Mouse (Mus musculus) spleen, adult 12 weeks (tissue): ENCODE measurements around the gene Qpct.
"Not testable (repeated sequence)": the region's sequence is repeated elsewhere in the genome, so short reads cannot be mapped to it uniquely, and the experiment has no call there.

Source experiments
- DNase-seq: peaks from one replicate; pipeline ENCODE4 v3.0.0; 2022; ENCODE audit warnings: low spot score

Gene Qpct

DNA sequence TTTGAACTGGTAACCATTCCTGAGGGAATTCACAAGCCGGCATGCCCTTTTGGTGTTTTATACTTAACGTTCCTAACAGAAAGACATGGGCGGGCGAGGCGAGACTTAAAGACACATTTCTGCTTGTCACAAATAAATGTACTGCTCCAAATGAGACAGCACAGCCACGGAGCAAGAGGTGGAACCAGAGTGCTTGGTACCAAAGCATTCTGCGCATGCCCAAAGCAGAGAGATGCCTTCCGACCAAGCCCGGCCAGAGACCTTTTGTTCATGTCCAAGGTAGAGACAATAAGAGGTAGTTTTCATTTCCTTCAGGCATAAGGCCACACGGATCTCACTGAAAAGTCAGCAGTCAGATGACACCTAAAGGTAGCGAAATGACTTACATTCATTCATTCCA lies 20.2 kb downstream of the Qpct start:
- DNase-seq: no peak

DNA sequence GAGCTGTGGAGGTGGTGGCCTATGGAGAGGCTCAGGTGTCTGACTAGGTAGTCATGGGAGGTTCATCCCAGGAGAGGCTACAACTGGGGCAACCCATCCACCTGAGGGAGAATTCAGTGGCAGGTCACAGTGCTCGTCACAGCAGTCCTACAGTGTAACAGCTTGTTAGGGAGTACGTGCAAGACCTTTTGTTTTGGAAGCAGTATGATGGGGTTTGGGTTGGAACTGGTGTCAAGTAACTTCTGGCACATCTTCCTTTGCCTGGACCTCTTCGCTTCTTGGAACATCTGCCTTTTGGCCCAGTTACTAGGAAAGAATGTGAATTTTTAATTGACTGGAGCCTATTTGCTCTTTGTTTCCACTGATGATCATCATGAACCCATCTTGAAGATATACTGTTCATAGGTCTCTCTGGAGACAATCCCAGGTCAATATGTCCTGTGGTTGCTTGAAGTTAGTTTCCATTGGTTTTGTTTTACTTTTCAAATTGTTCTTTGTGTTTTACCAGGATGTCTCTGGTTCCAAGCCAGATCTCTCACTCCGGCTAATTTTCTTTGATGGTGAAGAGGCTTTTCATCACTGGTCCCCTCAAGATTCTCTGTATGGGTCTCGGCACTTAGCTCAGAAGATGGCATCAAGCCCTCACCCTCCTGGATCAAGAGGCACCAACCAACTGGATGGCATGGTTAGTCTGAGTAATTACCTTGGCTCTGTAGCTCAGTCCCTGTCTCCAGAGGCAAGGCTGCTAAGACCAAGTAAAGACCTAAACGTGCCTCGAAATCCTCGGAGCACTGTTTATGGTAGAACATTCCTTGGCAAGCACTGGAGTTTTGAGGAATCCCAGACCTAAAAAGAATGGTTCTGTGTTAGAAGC lies 25.5 kb downstream of the Qpct start:
- DNase-seq: no peak

DNA sequence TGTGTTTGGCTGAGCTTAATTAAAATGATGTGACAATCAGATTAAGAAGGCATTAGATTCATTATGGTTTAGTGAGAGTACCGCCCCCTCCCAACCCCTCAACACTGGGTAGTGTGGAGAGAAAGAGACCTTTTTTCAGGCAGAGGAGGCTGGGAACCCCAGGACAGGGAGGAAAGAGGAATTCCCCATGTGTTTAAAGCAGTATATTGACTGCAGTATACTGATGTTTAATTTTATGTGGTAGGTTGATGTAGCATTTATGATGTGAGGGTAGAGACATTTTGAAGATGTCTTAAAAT lies 26.1 kb downstream of the Qpct start:
- no peak for DNase-seq

DNA sequence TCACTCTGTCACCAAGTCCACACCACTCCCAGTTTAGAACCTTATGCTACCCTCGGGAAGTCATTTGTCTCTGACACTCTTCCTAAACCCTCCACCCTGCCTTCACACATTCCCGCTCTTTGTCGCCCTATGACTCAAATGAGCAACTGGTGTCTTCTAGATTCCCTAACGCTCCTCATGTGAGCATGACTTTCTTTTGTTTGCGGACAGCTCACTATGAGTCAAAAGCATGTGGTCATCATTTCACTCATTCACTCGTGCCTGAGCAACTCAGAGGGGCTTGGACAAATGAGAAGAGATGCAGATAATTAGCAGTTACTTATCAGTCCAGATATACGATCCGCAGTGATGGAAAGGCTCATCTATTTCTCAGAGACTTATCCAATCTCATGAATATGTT lies 26.5 kb downstream of the Qpct start:
- no peak for DNase-seq

DNA sequence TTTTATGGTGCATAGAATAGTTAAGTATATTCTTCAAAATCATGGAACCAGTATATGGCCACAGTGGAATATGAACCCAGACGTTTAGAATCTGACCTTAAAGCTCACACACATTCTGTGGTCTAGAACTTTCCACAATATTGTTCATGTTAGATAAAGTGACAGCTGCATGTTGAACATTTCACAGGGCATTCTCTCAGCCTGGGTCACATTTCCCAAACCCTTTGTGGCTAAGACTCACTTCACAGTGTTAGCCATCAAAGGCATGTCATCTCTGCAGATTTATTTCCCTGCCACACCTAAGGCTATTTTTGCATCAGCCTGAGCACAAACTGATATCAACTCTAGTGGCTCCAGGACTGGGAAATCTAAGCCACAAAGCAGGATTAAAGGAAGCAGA lies 40.0 kb downstream of the Qpct start:
- DNase-seq: no peak

DNA sequence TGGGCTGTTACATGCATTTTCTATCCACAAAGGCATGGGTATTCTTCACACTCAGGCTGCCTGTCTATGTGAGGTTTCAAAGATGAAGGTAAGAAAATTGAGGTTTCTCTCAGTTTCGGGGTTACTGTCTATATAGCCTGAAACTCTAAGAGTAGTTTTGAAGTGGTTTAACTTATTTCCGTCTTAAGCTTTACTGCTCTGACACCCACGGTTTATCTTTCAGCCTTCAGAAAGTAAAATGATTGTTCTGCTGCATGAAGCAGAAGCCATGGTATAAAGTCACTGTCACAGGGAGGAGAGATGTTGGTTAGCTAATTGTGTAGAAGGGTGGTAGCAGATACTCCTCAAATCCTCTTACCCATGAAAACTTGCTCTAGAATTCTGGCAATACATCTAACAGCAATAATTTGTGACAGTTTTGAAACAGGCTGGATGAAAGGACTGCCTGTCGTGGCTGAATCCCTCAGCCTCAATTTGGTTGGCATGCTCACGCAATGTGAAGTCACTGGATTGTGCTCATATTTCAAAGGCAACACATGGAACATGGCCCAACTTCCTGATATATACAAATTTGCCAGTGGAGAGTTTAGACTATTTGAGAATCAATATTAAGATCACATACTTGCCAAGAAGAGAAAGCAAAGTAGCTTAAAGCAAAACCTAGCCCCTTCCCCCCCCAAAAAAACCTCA lies 41.7 kb downstream of the Qpct start:
- no peak for DNase-seq

DNA sequence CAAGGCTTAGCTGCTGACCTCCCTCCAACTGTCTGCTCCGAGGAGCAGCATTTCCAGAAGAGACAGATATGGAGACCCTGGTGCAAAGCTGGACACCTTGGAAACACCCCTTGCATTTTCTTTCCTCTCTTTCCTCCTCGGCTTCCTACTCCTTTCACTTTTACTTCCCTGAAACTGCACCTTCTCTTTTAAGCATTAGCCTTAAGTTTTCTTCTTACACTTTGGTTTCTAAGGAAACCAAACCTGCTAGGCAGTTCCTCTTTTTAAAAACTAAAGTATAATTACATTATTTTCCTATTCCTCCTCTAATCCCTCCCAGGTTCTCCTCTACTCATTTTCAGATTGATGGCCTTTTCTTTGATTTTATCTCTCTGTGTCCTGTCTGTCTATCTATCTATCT lies 43.9 kb downstream of the Qpct start:
- DNase-seq: no peak

DNA sequence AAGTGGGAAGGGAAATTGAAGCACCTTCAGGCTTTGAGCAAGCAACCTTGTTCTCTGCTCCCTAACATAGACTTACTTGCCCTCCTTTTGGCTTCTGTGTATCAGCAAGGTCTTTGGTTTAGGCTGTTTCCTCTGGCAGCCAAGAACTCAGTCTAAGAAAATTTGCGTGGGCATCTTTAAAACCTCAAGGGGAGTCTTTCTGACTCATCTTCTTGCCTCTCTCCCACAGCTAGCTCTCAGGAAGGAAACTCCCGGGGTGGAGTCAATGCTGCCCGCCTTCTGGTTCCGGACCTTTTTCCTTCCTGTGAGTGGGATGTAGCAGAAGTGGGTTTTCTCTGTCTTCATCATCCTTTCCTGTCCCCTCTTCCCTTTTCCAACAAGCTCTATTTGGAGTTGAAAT lies 48.2 kb downstream of the Qpct start:
- DNase-seq: no peak

DNA sequence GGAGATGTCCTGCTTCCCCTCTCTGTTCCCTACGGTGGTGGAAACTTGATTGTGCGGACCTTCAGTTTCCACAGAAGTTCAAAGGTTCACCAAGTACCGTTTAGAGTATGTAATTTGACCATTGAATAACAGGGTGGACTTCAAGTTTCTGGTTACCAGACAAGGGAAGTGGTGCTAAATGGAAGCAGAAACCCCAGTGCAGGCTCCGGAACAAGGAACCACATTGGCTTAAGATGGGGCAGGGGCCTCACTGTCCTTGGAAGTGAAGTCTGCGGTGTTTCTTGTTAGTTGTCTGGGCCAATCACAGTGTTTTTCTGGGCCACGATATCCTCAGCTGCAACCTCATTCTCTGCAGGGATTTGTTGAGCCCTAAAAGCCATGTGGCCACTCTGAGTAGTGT lies 56.5 kb downstream of the Qpct start:
- no peak for DNase-seq

DNA sequence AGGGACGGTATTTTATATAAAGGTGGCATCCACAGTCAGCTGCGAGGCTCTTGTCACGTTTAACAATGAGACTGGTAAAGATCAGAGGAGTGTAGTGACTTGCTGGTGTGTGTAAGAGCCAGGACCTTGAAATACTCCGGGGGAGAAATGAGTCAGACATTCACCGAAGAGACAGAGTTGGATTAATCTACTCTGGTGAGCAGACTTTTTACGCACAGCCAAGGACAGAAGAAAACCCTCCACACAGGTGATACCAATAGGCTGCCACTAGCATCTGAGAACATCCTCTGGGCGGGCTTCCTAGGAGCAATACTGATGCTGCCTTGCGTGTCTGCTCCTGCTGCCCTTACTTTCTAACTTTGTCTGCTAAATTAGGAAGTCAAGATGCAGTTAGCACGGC lies 57.9 kb downstream of the Qpct start:
- DNase-seq: no peak

DNA sequence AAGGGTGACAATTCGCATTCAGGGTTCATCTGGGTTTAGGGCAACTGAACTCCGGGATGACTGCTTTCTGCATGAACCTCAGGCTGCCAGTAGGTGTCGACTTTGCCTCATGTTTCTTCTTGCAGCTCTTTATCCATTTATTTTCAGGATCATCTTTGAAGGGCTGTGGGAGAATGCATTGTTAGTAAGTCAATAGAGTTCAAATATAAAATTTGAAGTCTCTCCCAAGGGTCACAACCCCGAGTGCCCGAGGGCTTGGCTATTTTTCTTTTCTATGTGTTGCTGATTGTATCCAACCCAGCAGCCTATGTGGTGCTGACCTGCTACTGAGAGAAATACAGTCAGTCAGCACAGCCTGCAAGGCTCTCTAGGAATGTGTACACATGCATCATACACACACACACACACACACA lies 59.2 kb downstream of the Qpct start:
- DNase-seq: no peak

DNA sequence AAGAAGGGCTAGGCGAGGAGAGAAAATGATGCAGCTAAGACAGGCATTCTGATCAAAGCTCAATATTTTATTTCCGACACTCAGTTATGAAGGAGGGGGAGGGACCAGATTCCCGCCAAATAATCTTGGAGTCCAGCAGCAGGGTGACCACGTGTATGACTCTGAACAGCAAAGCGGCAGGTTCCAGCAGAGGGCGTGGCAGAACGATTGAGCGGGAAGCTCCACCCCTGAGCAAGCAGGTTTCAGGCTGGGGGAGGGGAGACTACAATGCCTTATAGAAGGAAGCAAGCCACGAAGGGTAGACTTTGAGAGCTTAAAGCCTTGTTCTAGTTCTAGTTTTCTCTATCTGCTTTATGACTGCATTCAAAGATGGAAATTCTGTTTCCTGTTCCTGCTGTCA lies 63.5 kb downstream of the Qpct start:
- DNase-seq: not testable (repeated sequence)

DNA sequence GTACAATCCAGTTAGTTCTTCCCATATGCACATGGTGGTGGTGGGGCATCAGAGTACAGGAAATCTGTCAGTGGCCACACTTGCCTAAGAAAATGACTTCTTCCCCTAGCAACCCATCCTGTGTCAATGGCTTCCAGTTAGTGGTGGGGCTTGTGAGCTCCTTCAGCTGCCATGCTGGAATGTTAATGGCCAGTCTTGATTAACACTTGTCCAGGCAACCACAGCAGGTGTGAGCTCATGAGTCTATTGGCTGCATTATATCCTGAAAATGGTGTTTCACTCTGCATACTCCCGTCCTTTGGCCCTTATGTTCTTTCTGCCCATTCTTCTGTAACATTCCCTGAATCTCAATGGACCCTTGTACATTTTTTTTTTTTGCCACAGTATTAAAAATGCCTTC lies 67.4 kb downstream of the Qpct start:
- no peak for DNase-seq

DNA sequence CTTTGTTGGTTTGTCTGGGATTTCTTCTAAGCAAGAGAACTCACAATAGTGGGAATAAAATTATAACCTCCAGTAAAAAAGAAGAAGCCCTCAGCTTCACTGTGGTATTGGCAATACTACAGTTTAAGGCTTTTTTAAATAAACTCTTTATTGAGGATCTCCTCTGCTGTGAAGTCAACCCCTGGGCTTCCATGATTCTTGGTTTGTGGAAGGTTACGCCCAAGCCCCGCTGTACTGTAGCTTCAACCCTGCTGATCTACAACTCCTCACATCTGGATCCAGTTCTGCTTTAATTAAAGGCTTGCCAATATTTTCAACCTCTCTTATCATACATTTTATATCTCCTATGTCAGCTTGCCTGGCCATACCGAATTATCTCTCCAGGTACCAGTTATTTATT lies 68.6 kb downstream of the Qpct start:
- DNase-seq: no peak

DNA sequence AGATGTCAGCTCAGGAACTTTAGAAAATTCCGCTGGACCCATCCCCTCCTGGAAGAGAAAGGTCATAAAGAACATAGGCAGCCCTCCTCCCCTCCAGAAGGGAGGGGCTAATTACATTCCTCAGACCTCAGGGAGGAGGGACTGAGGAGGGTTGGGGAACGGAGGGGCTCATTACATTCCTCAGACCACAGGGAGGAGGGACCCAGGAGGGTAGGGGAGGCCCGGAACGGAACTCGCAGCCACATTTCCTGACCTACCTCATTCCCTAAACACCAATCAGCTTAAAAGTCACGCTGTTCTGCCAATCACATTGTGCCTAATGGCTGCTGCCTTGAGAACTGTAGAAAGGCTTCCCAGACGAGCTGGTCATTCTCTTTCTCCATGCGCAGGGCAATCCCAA lies 82.0 kb downstream of the Qpct start:
- DNase-seq: no peak

DNA sequence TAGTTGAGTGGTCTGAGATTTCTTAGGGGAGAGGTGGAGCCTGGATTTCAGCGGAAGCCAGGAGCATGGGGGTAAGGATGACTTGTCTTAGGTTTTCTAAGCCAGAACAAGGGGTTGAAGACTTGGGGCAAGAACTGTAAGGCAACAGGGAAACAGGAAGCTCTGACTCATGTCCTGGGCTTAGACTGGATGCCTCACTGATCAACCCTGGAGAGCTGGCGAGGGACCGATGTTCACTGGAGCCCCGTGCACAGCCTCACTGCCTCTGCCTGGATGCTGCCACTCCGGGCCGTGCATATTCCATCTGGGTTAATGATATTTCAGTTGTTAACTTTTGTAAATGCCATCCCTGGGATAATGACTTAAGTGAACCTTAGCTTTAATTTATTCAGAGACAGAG lies 84.1 kb downstream of the Qpct start:
- DNase-seq: no peak

DNA sequence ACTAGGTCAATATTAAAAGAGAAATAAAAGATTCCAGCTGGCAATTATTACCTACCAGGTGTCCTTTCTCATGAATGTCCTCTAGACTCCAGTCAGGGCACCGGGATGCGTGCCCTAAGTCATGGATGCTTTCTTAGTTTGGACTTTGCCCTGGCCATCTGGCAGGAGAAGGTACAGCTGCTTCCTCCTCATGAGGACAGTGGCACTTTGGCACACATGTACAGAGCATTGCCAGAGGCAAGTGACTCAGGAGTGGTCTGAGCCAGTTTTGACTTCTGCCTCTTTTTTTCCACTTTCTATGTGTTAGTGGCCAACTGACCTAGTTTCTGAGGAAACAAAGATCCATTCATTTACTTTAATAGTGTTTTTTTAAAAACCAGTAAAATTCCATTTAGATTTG lies 84.7 kb downstream of the Qpct start:
- DNase-seq: no peak
